Mouse (Mus musculus) CD8-positive naive resting alpha-beta T cell, adult 2 months (primary cell): ENCODE measurements around the gene 1700028P14Rik.
A peak's percentile ranks its signal among the peaks of the same experiment; 100 is the strongest.

ENCODE experiments used
- DNase-seq, 2 experiments: peaks; one replicate each; pipeline ENCODE4 v3.0.0; 2022; ENCODE audit warnings: low read depth in 2 of 2, low spot score in 2 of 2

The 1700028P14Rik gene

GRCm38 (mm10) chr19:23609724-23610123 is 42.9 kb downstream of the 1700028P14Rik start:
- DNase-seq, result no peak

DNA sequence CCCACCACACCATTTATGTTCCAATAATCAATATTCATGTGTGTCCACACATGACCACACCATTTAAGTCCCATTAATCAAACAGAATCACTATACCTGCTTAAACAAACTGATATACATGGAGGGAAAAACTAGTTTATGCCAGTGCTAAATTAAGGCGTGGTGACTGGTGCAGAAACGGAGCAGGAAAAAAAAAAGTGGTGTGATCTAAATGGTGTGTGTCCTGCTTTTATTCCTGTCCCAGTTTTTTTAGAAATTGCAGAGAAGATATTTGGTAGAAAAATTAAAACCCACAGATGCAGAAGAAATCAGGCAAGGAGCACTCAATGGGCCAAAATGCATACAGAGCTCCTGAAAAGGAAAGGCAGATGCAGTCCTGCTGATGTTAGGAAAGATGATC is 44.7 kb downstream of the 1700028P14Rik start:
- no peak for DNase-seq

DNA sequence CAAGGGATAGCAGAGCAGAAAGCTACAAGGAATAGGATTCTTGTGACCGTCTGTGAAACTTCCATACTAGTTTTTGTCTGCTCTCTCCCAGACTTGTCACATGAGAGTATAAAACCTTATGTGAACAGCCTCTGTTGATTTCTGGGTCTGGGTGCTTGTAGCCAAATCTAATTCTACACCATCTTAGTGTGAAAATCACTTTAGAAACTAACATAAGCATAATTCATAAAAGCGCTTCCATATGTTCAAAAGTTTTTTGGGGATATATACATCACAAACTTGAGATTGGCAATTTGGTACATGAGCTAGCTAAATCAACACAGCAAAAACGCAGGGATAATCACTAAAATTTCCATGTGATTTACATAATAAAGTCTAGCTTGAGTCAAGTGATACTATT is 57.7 kb downstream of the 1700028P14Rik start:
- no peak for DNase-seq

DNA sequence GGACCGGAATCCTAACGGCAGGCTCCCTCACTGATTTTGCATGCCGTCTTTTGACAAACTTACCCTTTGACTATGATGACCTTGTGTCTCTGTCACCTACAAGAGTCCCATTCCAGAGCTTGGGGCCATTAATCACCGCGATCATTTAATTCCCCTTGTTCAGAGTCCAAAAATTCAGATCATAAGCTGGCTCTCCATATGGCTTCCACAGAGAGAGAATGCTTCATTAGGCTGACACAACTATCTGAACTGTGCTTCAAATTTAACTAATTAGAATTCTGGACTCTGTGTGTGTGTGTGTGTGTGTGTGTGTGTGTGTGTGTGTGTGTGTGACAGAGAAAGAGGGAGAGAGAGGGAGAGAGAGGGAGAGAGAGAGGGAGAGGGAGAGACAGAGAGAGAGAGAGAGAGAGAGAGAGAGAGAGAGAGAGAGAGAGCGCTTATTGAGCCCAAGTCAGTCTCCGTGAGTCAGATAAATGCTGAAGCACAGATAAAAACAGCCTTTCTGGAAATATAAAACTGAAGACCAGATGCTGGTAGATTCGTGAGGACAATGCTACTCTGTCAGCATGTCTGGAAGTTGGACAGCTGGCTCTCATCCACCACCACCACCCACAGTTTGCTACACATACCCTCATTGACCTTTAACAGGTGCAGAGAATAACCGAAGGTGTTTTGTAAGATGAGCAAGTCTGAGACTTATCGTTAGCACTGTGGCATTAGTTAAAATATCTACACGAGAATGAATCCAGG is 73.8 kb downstream of the 1700028P14Rik start:
- no peak for DNase-seq

GRCm38 (mm10) chr19:23576685-23577084 is 75.9 kb downstream of the 1700028P14Rik start:
- no peak for DNase-seq

- DNase-seq, result no peak
These were observed 88.9 kb downstream of the 1700028P14Rik start for GRCm38 (mm10) chr19:23563693-23564092.

- no peak for DNase-seq
These were observed 90.0 kb downstream of the 1700028P14Rik start for GRCm38 (mm10) chr19:23562588-23562987.

DNA sequence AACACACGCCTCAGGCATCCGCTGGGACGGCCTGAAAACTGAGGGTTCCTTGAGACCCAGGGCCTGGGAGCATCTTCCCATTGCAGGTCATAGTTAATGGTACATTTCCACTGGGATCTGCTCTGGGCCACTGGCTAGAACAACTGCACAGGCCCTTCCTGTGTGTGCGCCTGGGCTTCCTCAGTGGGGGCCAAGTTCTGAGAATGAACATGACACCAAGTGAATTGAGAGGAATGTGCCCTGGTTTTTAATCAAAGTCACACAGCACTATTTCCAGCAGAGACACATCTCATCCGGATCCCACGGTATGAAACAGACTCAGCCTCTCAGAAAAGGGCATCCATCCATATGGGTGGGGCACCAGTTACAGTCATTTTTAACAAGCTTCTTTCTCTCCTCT is 90.6 kb downstream of the 1700028P14Rik start:
- DNase-seq, result no peak

DNA sequence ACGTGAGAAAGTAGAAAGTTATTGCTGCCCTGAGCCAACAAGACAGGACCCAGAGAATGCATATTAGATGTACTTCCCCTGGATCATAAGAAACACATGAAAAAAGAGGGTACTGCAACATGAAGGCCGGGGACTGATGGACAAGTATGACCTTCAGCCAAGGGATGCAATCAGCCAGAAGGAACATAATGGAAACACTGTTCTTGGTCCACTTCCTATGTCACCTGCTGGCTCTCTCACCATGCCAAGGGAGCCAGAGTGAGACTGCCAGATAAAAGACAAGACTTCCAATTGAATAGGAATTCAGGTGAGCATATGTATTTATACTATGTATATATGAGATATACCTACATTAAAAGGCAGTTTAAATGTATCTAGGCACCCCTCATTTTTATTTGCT is 99.2 kb downstream of the 1700028P14Rik start:
- DNase-seq, result no peak

DNA sequence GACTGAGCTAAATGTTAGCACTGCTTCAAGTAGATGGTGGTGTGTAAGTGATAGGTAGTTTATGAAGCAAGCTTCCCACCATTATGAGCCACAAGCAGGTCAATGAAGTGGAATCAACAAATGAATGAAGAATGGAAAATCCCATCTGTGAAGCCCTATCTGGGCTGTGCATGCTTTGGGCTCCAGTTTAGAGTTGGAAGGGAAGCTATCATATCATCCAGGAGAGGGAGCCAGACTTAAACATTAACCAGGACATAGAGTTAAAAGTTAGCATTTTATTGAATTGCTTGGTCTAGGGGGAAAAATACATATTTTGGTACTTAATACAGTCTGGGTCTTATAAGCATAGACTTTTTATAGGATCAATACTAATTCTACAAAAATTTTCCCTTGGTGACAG is 107.0 kb downstream of the 1700028P14Rik start:
- no peak for DNase-seq

DNA sequence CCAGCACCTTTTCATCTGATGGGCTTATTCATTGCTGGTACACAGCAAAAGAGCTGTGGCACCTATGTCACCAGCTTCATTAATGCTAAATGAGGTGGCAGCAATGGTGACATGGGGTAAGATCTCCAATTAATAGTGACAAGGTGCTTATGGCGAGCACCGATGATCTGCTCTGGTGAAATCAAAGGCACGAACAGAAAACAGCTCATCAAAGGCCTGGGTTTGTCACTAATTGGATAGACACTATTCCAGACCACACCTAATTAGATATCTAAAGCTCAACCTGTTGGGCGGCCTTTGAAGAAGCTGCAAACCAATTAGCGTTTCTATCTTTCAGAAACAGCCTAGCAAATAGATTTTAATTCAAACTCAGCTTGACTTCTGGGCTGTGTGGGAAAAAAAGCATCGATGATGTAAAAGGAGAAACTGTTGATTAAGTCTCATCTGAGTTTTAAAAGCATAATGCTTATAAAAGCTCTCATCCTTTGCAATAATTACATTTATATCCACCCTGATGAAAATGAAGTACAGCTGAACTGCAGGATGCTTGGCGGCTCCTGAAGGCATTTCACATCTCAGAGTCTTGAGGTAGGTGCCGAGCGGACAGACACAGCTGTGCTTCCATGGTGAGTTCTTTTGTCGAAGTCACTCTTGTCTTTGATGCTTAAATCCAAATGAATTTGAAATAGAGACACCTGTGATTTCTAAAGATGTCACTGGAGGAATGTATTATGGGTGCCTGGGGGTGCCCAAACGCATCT is 109.2 kb downstream of the 1700028P14Rik start:
- no peak for DNase-seq

DNA sequence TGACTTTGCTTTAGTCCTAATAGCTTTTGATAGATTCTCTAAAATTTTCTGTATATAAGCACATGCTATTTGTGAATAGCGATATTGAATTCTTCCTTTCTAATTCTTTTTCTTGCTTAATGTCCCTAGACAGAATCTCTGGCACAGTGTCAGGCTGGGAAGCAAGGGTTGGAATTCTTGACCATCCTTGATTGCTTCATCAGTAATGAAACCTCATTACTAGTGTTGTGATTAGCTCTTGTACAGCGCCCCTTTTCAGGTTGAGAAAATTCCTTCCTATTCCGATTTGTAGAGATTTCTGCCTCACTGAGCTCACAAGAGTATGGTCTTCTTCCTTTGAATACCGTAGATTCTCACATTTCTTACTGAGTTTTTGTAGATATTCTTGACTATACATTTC is 109.9 kb downstream of the 1700028P14Rik start:
- DNase-seq, result no peak

DNA sequence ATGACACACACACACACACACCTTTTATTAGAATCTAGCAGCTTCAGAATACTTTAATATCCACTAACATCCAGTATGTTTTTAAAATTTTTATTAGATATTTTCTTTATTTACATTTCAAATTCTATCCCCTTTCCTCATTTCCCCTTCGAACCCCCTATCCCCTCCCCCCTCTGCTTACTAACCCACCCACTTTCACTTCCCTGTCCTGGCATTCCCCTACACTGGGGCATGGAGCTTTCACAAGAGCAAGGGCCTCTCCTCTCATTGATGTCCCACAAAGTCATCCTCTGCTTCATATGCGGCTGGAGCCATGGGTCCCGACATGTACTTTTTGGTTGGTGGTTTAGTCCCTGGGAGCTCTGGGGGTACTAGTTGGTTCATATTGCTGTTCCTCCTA is 116.9 kb downstream of the 1700028P14Rik start:
- no peak for DNase-seq

DNA sequence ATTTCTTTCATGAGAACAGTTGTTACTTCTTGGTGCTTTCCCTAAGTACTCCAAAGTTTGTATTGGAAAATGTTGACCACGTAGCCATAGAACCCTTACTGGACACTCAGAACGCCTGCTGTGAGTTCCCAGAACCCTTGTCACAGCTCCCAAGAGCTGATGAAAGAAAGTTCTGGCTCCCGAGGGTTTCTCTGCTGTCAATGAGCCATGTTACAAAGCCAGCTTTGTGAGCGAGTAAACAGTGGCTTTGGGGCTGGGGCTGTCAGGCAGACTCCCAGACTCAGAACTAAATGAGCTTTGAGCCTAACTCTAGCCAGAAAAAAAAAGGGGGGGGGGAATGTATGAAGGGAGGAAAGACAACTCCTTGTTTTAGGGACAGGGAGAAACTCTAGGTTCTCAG is 120.7 kb downstream of the 1700028P14Rik start:
- DNase-seq, result no peak

GRCm38 (mm10) chr19:23523711-23524110 is 128.9 kb downstream of the 1700028P14Rik start:
- DNase-seq, result peak; percentile 17 to 21

GRCm38 (mm10) chr19:23521831-23522230 is 130.8 kb downstream of the 1700028P14Rik start:
- DNase-seq, result no peak

- DNase-seq, result no peak
These were observed 131.5 kb downstream of the 1700028P14Rik start for GRCm38 (mm10) chr19:23521071-23521470.

DNA sequence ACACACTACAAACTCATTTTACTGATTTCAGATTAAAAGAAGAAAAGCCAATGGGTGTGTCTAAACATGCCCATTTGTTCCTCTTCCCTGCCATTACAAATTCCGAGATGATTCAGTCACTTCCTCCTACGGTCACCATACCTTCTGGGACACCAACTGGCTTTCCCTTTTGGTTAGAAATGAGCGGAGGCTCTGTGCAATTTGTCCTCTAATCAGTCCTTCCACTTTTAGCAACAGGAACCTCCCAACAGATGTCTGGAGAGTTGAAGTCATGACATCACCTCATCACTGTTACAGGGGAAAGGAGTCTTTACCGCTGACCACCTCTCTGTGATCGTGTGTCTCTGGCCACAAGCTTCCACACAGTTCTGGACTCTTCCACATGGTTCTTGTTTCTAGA is 132.0 kb downstream of the 1700028P14Rik start:
- no peak for DNase-seq

DNA sequence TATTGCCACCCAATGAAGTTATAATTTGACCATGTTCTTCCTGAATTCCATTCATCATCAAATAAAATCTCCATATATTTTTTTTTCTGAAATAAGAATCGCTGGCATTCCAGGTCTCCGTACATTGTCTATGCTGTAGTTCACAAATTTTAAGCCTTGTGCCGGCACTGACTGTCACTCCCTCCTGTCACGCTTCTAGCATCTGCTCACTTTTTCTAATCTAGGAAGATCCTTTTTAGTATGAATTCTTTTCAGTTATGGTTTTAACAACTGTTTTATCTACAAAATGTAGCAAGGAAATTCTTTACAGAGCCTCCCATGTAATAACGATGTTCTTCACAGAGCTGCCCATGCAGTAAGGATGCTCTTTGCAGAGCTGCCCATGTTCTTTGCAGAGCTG is 134.1 kb downstream of the 1700028P14Rik start:
- DNase-seq, result no peak

- no peak for DNase-seq
These were observed 141.3 kb downstream of the 1700028P14Rik start for GRCm38 (mm10) chr19:23511303-23511702.
